Mouse (Mus musculus): ENCODE measurements around the gene Dtx3. TPM values are rescaled to one million over a fixed set of nuclear protein-coding genes. Genes with fewer than 3 reads are reported as not detected.
A peak's percentile ranks its signal among the peaks of the same experiment; 100 is the strongest.

The Dtx3 gene
- total RNA-seq (2021) = 10 to 100 TPM; 21.2 to 24.6 TPM
- long read RNA-seq, experiment 1, partial matches to known transcripts = 2 of 11 reads
- long read RNA-seq, experiment 1, other reads (novel, unspliced or antisense) = 5 of 11 reads
- long read RNA-seq, experiment 2, transcript Dtx3-201 (6 exons, 1,944 nt) = major isoform, 9 of 18 reads
- long read RNA-seq, experiment 2, partial matches to known transcripts = 2 of 18 reads
- long read RNA-seq, experiment 2, other reads (novel, unspliced or antisense) = 4 of 18 reads

- intact Hi-C loops (cut with DNase I) = no loop called here
- no peak for DNase-seq
These were observed at the start of gene Dtx3 for GRCm38 (mm10) chr10:127195328-127196129. Gene Dtx3, minus strand, starts transcription at chr10:127195728.

GRCm38 (mm10) chr10:127238241-127238824 lies 42.8 kb upstream of the Dtx3 start:
- intact Hi-C loops (cut with DNase I) = no loop called here
- DNase-seq = no peak

GRCm38 (mm10) chr10:127236541-127236940 lies 41.0 kb upstream of the Dtx3 start:
- intact Hi-C loops (cut with DNase I) = no loop called here
- no peak for DNase-seq

GRCm38 (mm10) chr10:127233141-127233540 lies 37.6 kb upstream of the Dtx3 start:
- intact Hi-C loops (cut with DNase I) = no loop called here
- no peak for DNase-seq

- intact Hi-C loops (cut with DNase I) = no loop called here
- no peak for DNase-seq
These were observed 36.2 kb upstream of the Dtx3 start for GRCm38 (mm10) chr10:127231741-127232140.

GRCm38 (mm10) chr10:127230693-127231092 lies 35.2 kb upstream of the Dtx3 start:
- intact Hi-C loops (cut with DNase I) = no loop called here

GRCm38 (mm10) chr10:127228897-127229296 lies 33.4 kb upstream of the Dtx3 start:
- no peak for DNase-seq

More at GRCm38 (mm10) chr10:127230693-127231092, 35.2 kb upstream of the Dtx3 start:
- no peak for DNase-seq

GRCm38 (mm10) chr10:127227163-127227562 lies 31.6 kb upstream of the Dtx3 start:
- intact Hi-C loops (cut with DNase I) = loop anchor here (2.0 to 5.0 kb wide), 2 partner anchors 50 to 105 kb away; partner anchors contain the start of gene Os9
- no peak for DNase-seq

More at GRCm38 (mm10) chr10:127228897-127229296, 33.4 kb upstream of the Dtx3 start:
- intact Hi-C loops (cut with DNase I) = loop anchor here (5.0 kb wide), 1 partner anchor 107 kb away; the partner anchor contains the start of gene Os9

GRCm38 (mm10) chr10:127226318-127226895 lies 30.9 kb upstream of the Dtx3 start:
- DNase-seq = no peak
- intact Hi-C loops (cut with DNase I) = loop anchor here (2.0 to 5.0 kb wide), 2 partner anchors 50 to 104 kb away; partner anchors contain the start of gene Os9

- no peak for DNase-seq
- intact Hi-C loops (cut with DNase I) = loop anchor here (2.0 to 5.0 kb wide), 2 partner anchors 49 to 103 kb away; partner anchors contain the start of gene Os9
These were observed 30.2 kb upstream of the Dtx3 start for GRCm38 (mm10) chr10:127225732-127226131.

- intact Hi-C loops (cut with DNase I) = loop anchor here (5.0 kb wide), 1 partner anchor 103 kb away; the partner anchor contains the start of gene Os9
- DNase-seq = no peak
These were observed 29.7 kb upstream of the Dtx3 start for GRCm38 (mm10) chr10:127225213-127225612.

- no peak for DNase-seq
- intact Hi-C loops (cut with DNase I) = no loop called here
These were observed 22.8 kb upstream of the Dtx3 start for GRCm38 (mm10) chr10:127218339-127218738.

- intact Hi-C loops (cut with DNase I) = no loop called here
- DNase-seq = no peak
These were observed 21.6 kb upstream of the Dtx3 start for GRCm38 (mm10) chr10:127217177-127217576.

- DNase-seq = no peak
- intact Hi-C loops (cut with DNase I) = no loop called here
These were observed 20.9 kb upstream of the Dtx3 start for GRCm38 (mm10) chr10:127216456-127216855.

- intact Hi-C loops (cut with DNase I) = no loop called here
- no peak for DNase-seq
These were observed 18.9 kb upstream of the Dtx3 start for GRCm38 (mm10) chr10:127214422-127214803.

GRCm38 (mm10) chr10:127213704-127214421 lies 18.3 kb upstream of the Dtx3 start:
- no peak for DNase-seq
- intact Hi-C loops (cut with DNase I) = no loop called here

GRCm38 (mm10) chr10:127213272-127213671 lies 17.7 kb upstream of the Dtx3 start:
- no peak for DNase-seq
- intact Hi-C loops (cut with DNase I) = no loop called here

GRCm38 (mm10) chr10:127211414-127211854 lies 15.9 kb upstream of the Dtx3 start, which contains the start of gene Pip4k2c:
Gene Pip4k2c, minus strand, starts transcription at chr10:127211585.
- DNase-seq = peak; percentile 82 to 83
- intact Hi-C loops (cut with DNase I) = no loop called here

GRCm38 (mm10) chr10:127210961-127211405 lies 15.5 kb upstream of the Dtx3 start:
- intact Hi-C loops (cut with DNase I) = no loop called here
- DNase-seq = no peak

All from gastrocnemius, postnatal 36 days (tissue).